Mouse (Mus musculus) myocyte (in vitro differentiated cells): ENCODE measurements around the gene Pde8a. TPM values are rescaled to one million over a fixed set of nuclear protein-coding genes. Genes with fewer than 3 reads are reported as not detected.

ENCODE experiments used
- H3K27me3 ChIP-seq: one replicate; pipeline ENCODE4 v1.6.1; 2011; ENCODE audit not compliant: control insufficient read depth, insufficient read depth, insufficient read length
- H3K36me3 ChIP-seq: one replicate; pipeline ENCODE4 v1.6.1; 2011; ENCODE audit not compliant: control insufficient read depth, insufficient read depth
- H3K4me2 ChIP-seq: one replicate; pipeline ENCODE4 v1.6.1; 2011; ENCODE audit warnings: low read depth, control low read depth
- H3K4me3 ChIP-seq: one replicate; pipeline ENCODE4 v1.5.1; 2011; ENCODE audit warnings: mild to moderate bottlenecking, control low read depth, moderate library complexity
- H3K79me2 ChIP-seq: one replicate; pipeline ENCODE4 v1.6.1; 2011; ENCODE audit not compliant: control insufficient read depth, insufficient read depth
- H3ac ChIP-seq: one replicate; pipeline ENCODE4 v1.6.1; 2011; ENCODE audit not compliant: control insufficient read depth, insufficient read length
- CEBPB ChIP-seq: IDR thresholded peaks from 2 replicates; pipeline ENCODE4 v1.6.1; 2011; ENCODE audit warnings: mild to moderate bottlenecking, moderate library complexity; ENCODE audit not compliant: poor library complexity, insufficient read depth, severe bottlenecking
- E2F4 ChIP-seq: IDR thresholded peaks from one replicate; pipeline ENCODE4 v1.6.1; 2011; ENCODE audit warnings: mild to moderate bottlenecking, control low read depth, moderate library complexity; ENCODE audit not compliant: insufficient read depth
- MAX ChIP-seq: IDR thresholded peaks from one replicate; pipeline ENCODE4 v1.6.1; 2011; ENCODE audit warnings: low read depth, mild to moderate bottlenecking, control low read depth
- MYOD1 ChIP-seq, 3 experiments: IDR thresholded peaks; one replicate each; pipeline ENCODE4 v1.6.1; 2011; ENCODE audit warnings: control low read depth in 2 of 3, low read depth in 2 of 3, mild to moderate bottlenecking in 2 of 3, moderate library complexity in 1 of 3; ENCODE audit not compliant: insufficient read length in 2 of 3, control insufficient read depth in 1 of 3
- MYOG ChIP-seq, 3 experiments: IDR thresholded peaks; one replicate each; pipeline ENCODE4 v1.6.1; 2011; ENCODE audit warnings: control low read depth in 2 of 3, low read depth in 2 of 3, mild to moderate bottlenecking in 2 of 3; ENCODE audit not compliant: insufficient read length in 2 of 3, control insufficient read depth in 1 of 3, insufficient read depth in 1 of 3
- POLR2A ChIP-seq: IDR thresholded peaks from one replicate; pipeline ENCODE4 v1.6.1; 2011; ENCODE audit warnings: low read depth, mild to moderate bottlenecking, control low read depth, moderate library complexity; ENCODE audit not compliant: insufficient read length
- POLR2AphosphoS2 ChIP-seq: IDR thresholded peaks from one replicate; pipeline ENCODE4 v1.6.1; 2011; ENCODE audit warnings: low read depth, control low read depth; ENCODE audit not compliant: insufficient read length
- REST ChIP-seq: IDR thresholded peaks from one replicate; pipeline ENCODE4 v1.6.1; 2011; ENCODE audit warnings: mild to moderate bottlenecking, control low read depth, moderate library complexity; ENCODE audit not compliant: insufficient read depth, insufficient read length
- SRF ChIP-seq: IDR thresholded peaks from one replicate; pipeline ENCODE4 v1.6.1; 2011; ENCODE audit warnings: low read depth; ENCODE audit not compliant: control insufficient read depth, insufficient read length
- TCF12 ChIP-seq: IDR thresholded peaks from one replicate; pipeline ENCODE4 v1.6.1; 2011; ENCODE audit warnings: mild to moderate bottlenecking, control low read depth; ENCODE audit not compliant: poor library complexity, insufficient read depth, severe bottlenecking
- TCF3 ChIP-seq: IDR thresholded peaks from one replicate; pipeline ENCODE4 v1.6.1; 2011; ENCODE audit warnings: low read depth, control low read depth; ENCODE audit not compliant: insufficient read length
- USF1 ChIP-seq: IDR thresholded peaks from one replicate; pipeline ENCODE4 v1.6.1; 2011; ENCODE audit warnings: low read depth, mild to moderate bottlenecking, control low read depth, moderate library complexity
- polyA plus RNA-seq: library from polyadenylated mRNA; unstranded; fragments of >200 nt; fragmentation: generic; extraction: Trizol; gene quantifications from one replicate; pipeline ENCODE4 v1.2.1, GENCODE M21; 2012; ENCODE audit warnings: missing spikeins

Gene Pde8a
- polyA plus RNA-seq, 1 experiment = 3.5 TPM

DNA sequence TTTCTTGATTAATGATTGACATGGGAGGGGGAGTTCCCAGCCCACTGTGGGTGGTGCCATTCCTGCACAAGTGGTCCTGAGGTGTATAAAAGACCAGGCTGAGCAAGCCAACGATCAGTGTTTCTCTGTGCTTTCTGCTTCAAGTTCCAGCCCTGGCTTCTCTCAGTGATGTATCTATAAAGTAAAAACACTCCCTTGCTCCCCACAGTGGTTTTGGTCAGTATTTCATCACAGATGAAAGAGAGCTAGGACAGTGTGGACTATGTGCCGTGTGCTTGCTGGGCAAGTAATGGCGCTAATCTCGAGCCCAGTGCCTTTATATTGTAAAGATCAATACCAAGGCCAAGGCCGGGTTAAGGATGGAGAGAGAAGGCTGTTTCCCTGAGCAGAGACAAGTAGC lies 108.4 kb downstream of the Pde8a start:
- H3ac ChIP-seq = no peak overlapping the region
- no peaks in the 10 kb centered on the region for H3K27me3 ChIP-seq
- H3K36me3 ChIP-seq = no peaks in the 10 kb centered on the region
- no peak overlapping the region for H3K4me3 ChIP-seq
- TF ChIP-seq CEBPB = no peak
- TF ChIP-seq TCF3 = no peak
- no peak for TF ChIP-seq E2F4
- TF ChIP-seq TCF12 = no peak
- no peak for TF ChIP-seq USF1
- no peak for TF ChIP-seq REST
- no peaks in the 10 kb centered on the region for H3K79me2 ChIP-seq
- no peak overlapping the region for H3K4me2 ChIP-seq

DNA sequence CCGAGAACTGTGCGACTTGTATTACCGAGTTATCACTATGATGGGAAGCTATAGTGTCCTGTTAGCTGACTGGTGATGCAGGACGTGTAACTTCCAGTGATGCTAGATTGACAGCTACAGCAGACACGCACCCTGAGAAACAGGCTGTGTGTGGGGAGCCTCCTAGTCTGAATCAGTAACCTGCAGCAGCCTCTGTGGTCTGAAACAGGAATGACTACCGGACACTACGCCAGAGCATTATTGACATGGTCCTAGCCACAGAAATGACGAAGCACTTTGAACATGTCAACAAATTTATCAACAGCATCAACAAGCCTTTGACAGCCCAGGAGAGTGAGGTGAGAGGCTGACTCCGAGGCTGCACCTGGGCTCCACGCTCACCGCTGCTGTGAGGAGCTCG lies 112.6 kb downstream of the Pde8a start:
- H3K36me3 ChIP-seq = peaks cover 8% of the 10 kb centered on the region
- no peak overlapping the region for H3ac ChIP-seq
- no peaks in the 10 kb centered on the region for H3K79me2 ChIP-seq
- no peak overlapping the region for H3K4me2 ChIP-seq
- TF ChIP-seq MYOG (IDR thresholded peaks at IDR 0.05; ENCODE audit: control insufficient read depth in 1 of 3, insufficient read depth in 1 of 3, insufficient read length in 2 of 3, low read depth in 2 of 3) (no peak), USF1 (no peak), REST (no peak), MYOD1 (IDR thresholded peaks at IDR 0.05; ENCODE audit: control insufficient read depth in 1 of 3, insufficient read length in 2 of 3, low read depth in 2 of 3) (no peak), E2F4 (no peak), TCF3 (no peak)
- H3K4me3 ChIP-seq = no peak overlapping the region
- H3K27me3 ChIP-seq = no peaks in the 10 kb centered on the region

DNA sequence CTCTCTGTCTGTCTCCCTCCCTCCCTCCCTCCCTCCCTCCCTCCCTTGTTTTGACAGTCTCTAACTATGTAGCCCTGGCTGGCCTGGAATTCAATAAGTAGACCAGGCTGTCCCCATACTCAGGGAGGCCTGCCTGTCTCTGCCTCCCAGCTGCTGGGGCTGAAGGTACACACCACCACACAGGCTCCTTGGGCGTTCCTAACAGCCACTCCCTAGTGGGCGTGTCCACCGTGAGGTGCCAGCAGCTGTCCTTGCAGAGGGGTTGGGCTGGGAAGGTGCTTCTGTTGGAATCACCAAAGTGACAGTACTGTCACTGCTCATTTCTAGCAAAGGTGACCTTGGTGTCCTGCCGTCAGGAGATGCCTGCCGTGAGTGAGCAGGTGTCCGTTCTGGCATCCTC lies 113.5 kb downstream of the Pde8a start:
- no peak overlapping the region for H3ac ChIP-seq
- H3K27me3 ChIP-seq = no peaks in the 10 kb centered on the region
- no peaks in the 10 kb centered on the region for H3K79me2 ChIP-seq
- H3K4me3 ChIP-seq = no peak overlapping the region
- H3K36me3 ChIP-seq = peaks cover 8% of the 10 kb centered on the region
- peak; percentile 21 for TF ChIP-seq POLR2AphosphoS2
- no peak for TF ChIP-seq REST
- peak in 1 of 3 experiments; percentile 3 for TF ChIP-seq MYOD1 (IDR thresholded peaks at IDR 0.05; ENCODE audit: control insufficient read depth in 1 of 3, insufficient read length in 2 of 3, low read depth in 2 of 3)
- peak in 1 of 3 experiments; percentile 35 for TF ChIP-seq MYOG (IDR thresholded peaks at IDR 0.05; ENCODE audit: control insufficient read depth in 1 of 3, insufficient read depth in 1 of 3, insufficient read length in 2 of 3, low read depth in 2 of 3)
- no peak overlapping the region for H3K4me2 ChIP-seq

DNA sequence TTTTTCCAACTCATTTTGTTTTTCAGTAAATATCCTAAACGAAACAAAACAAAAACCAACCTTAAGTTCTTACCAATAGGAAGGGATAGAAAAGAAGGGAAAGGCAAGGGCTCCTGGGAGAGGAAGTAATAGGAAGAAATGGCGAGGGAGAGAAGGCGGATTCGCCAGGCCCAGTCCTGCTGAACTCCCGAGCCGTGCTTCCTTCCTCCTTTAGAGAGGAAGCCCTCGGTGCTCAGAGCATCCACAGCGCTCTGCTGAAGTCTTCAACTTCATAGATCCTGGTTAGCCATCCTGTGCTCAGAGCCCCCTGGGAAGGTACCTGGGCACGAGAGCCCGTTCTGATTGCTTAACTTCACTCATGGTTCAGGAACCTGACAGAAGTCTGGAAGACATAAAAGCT lies 114.3 kb downstream of the Pde8a start:
- H3ac ChIP-seq = no peak overlapping the region
- TF ChIP-seq POLR2AphosphoS2 = no peak
- no peaks in the 10 kb centered on the region for H3K27me3 ChIP-seq
- no peak overlapping the region for H3K4me2 ChIP-seq
- H3K4me3 ChIP-seq = no peak overlapping the region
- H3K36me3 ChIP-seq = peaks cover 8% of the 10 kb centered on the region
- H3K79me2 ChIP-seq = no peaks in the 10 kb centered on the region

DNA sequence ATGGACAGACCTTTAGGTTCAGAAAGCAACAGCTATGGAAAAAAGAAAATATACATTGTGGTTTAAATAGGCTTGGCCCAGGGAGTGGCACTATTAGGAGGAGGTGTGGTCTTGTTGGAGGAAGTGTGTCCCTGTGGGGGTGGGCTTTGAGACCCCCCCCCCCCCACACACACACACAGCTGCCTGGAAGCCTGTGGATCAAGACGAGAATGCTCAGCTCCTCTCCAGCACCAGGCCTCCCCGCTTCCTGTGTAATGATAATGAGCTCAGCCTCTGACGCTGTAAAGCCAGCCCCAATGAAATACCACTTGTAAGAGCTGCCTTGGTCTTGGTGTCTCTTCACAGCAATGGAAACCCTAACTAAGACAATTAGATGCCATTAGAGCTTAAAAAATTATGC lies 117.4 kb downstream of the Pde8a start:
- TF ChIP-seq MYOD1 (IDR thresholded peaks at IDR 0.05; ENCODE audit: control insufficient read depth in 1 of 3, insufficient read length in 2 of 3, low read depth in 2 of 3) = no peak
- no peak for TF ChIP-seq MYOG (IDR thresholded peaks at IDR 0.05; ENCODE audit: control insufficient read depth in 1 of 3, insufficient read depth in 1 of 3, insufficient read length in 2 of 3, low read depth in 2 of 3)
- no peak for TF ChIP-seq POLR2A
- TF ChIP-seq USF1 = no peak
- no peak for TF ChIP-seq TCF3
- TF ChIP-seq CEBPB = no peak
- TF ChIP-seq TCF12 = no peak
- TF ChIP-seq E2F4 = no peak
- no peak for TF ChIP-seq REST
- TF ChIP-seq MAX = no peak
- Histone ChIP-seq H3K79me2 (no peaks in the 10 kb centered on the region), H3K27me3 (no peaks in the 10 kb centered on the region), H3K36me3 (peaks cover 19% of the 10 kb centered on the region), H3ac (no peak overlapping the region), H3K4me2 (no peak overlapping the region), H3K4me3 (no peak overlapping the region)

DNA sequence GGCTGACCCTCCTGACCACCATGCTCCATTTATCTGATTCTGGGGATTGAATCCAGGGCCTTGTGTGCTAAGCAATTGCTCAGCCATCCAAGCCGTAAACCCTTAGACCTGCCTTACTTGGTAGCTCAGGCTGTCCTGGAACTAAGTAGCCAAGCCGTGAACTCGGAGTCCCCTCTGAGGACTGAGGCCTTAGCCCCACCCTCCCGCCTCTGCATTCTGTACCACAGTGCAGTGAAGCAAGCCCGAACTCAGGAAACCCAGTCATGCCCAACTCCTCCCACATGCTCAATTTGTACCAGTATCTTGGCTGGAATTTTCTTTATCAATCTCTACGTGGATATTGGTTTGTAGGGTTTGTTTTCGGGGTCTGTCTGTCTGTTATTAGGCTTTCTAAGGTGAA lies 118.5 kb downstream of the Pde8a start:
- H3K4me2 ChIP-seq = no peak overlapping the region
- peaks cover 19% of the 10 kb centered on the region for H3K36me3 ChIP-seq
- TF ChIP-seq MYOD1 (IDR thresholded peaks at IDR 0.05; ENCODE audit: control insufficient read depth in 1 of 3, insufficient read length in 2 of 3, low read depth in 2 of 3) (no peak), TCF3 (no peak), E2F4 (no peak), CEBPB (no peak), REST (no peak), POLR2A (no peak), USF1 (no peak), MAX (no peak), POLR2AphosphoS2 (no peak), MYOG (IDR thresholded peaks at IDR 0.05; ENCODE audit: control insufficient read depth in 1 of 3, insufficient read depth in 1 of 3, insufficient read length in 2 of 3, low read depth in 2 of 3) (no peak), SRF (no peak), TCF12 (no peak)
- H3K4me3 ChIP-seq = no peak overlapping the region
- no peak overlapping the region for H3ac ChIP-seq
- no peaks in the 10 kb centered on the region for H3K27me3 ChIP-seq
- H3K79me2 ChIP-seq = no peaks in the 10 kb centered on the region
